Mouse (Mus musculus) intestine, embryonic 15.5 days (tissue): Measurements from ENCODE around the gene Pde4b. TPM values are rescaled to one million over a fixed set of nuclear protein-coding genes. Genes with fewer than 3 reads are reported as not detected.
"Not testable (repeated sequence)": the region's sequence is repeated elsewhere in the genome, so short reads cannot be mapped to it uniquely, and the experiment has no call there.

ENCODE experiments used
- ATAC-seq: fragments of 200-750 bp; cut with Nextera tagmentation; 2 replicates; pipeline ENCODE4 v1.8.0; 2017; ENCODE audit warnings: moderate TSS enrichment, moderate library complexity
- H3K27ac ChIP-seq: fragments of 300-500 bp; sonication (generic); 2 replicates; pipeline ENCODE4 v1.5.1; 2015; ENCODE audit warnings: mild to moderate bottlenecking, inconsistent platforms
- H3K27me3 ChIP-seq: fragments of 300-500 bp; sonication (generic); replicated peaks from 2 replicates; pipeline ENCODE4 v1.6.1; 2015; ENCODE audit warnings: inconsistent platforms
- H3K36me3 ChIP-seq: fragments of 300-500 bp; sonication (generic); 2 replicates; pipeline ENCODE4 v1.6.1; 2015; ENCODE audit warnings: inconsistent platforms
- H3K4me1 ChIP-seq: fragments of 300-500 bp; sonication (generic); replicated peaks from 2 replicates; pipeline ENCODE4 v1.6.1; 2015; ENCODE audit warnings: inconsistent platforms
- H3K4me2 ChIP-seq: fragments of 300-500 bp; sonication (generic); replicated peaks from 2 replicates; pipeline ENCODE4 v1.6.1; 2015; ENCODE audit warnings: mild to moderate bottlenecking, inconsistent platforms
- H3K4me3 ChIP-seq: fragments of 300-500 bp; sonication (generic); replicated peaks from 2 replicates; pipeline ENCODE4 v1.5.1; 2015; ENCODE audit warnings: inconsistent platforms
- H3K9ac ChIP-seq: fragments of 300-500 bp; sonication (generic); 2 replicates; pipeline ENCODE4 v1.6.1; 2015; ENCODE audit warnings: inconsistent platforms
- H3K9me3 ChIP-seq: fragments of 300-500 bp; sonication (generic); 2 replicates; pipeline ENCODE4 v1.6.1; 2016; ENCODE audit warnings: inconsistent platforms
- WGBS: fragments of 180-500 bp; shearing (Covaris S2); methylation state at CpG from one replicate; pipeline ENCODE4 v1.1.7; 2015; 5-methylcytosine and 5-hydroxymethylcytosine counted together
- polyA plus RNA-seq: library from polyadenylated mRNA; unstranded; fragments of >200 nt; fragmentation: Nextera tagmentation; extraction: Ambion mirVana; gene quantifications from 2 replicates; pipeline ENCODE4 v1.2.1, GENCODE M21; 2015

Gene Pde4b
- polyA plus RNA-seq, 1 experiment from 2014 or later = 13.4 TPM

DNA sequence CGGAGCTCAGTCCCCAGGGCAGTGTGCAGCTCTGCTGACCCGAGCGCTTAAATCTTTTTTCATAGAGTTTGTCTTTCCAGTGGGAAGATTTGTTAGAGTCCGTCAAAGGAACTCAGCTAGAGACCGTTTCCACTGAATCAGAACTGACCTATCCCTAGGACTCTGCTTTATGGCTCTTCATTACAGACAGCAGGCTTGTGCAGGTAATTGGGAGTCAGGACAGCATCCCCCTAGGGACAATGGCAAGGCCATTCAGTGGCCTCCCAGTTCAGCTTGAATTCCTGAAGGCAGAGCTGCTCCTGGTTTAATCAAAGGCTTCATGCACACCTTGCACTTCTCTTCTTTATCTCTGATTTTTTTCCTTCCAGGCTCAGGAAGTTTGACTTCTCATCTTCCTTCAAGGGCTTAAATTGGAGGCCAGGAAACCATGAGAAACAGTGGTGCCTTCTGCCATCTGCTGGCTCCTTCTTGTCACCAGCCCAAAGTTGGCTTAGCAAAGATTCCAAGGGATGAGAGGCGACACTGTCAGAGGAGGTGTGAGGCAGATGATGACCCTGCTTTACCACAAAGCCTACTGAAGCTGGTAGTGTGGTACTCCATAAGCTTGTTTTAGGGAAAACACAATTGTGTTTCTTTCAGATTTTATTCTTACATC, 393.6 kb downstream of the Pde4b start:
- Histone ChIP-seq H3K4me3 (no peak overlapping the region), H3K4me2 (no peak overlapping the region), H3K9ac (no peak overlapping the region), H3K27me3 (no peaks in the 10 kb centered on the region), H3K36me3 (no peaks in the 10 kb centered on the region), H3K27ac (no peak overlapping the region), H3K4me1 (no peaks in the 10 kb centered on the region), H3K9me3 (no peaks in the 10 kb centered on the region)
- no peak for ATAC-seq
- WGBS = 69% methylated on average over 6 of the region's 6 CpGs

DNA sequence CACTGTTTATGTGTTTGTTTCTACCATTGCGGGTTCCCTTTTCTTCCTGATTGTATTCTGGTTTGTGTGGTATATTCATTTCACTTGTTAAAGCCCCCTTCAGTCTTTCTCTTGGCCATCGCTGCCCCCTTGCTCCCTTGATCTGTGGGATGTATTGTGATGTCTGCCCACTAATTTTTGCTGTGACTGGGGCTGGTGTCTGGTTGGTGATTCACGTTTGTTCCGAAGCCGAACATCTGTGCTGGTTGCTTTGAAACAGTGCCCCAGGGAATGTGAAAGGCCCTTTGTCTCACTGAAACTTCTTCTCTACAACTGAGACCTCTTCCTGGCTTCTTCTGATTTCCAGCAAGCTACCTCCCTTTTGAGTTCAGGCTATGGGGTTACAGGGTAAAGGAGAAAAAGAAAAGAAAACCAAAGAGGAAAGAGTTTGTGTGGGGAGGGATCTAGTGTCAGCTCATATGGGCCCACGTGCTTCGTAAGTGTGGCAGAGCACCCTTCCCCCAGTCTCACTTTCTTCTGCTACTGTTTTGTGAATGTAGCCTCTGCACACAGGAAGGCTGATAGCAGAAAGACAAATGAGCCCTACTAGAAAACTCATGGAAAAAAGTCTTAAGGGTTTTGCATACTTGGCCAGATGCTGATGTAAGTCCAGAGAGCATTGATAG, 396.1 kb downstream of the Pde4b start:
- H3K27me3 ChIP-seq = no peaks in the 10 kb centered on the region
- WGBS = 60% methylated on average over 7 of the region's 7 CpGs

DNA sequence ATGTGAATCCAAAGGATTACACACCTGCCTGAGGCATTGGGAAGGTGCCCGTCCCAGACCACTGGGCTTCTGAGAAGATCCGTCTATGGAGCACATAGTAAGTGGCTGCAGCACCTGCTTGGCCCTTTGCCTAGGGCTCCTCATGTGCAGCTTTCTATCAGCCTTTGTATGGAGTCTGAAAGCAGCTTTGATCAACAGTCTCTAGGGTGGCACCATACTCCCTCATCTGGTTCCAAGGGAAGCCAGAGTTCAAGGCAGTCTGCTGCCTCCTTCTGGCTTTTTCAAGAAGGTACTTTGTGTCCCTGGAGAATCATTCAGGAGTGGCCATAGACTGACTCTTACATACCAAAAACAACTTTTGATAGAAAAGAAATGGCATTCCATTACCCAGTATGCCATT, 397.4 kb downstream of the Pde4b start:
- H3K9ac ChIP-seq = no peak overlapping the region
- no peaks in the 10 kb centered on the region for H3K36me3 ChIP-seq
- H3K4me3 ChIP-seq = no peak overlapping the region
- no peaks in the 10 kb centered on the region for H3K27me3 ChIP-seq
- H3K9me3 ChIP-seq = no peaks in the 10 kb centered on the region
- 85% methylated on average over 2 of the region's 2 CpGs for WGBS
- no peak overlapping the region for H3K4me2 ChIP-seq
- no peaks in the 10 kb centered on the region for H3K4me1 ChIP-seq
- H3K27ac ChIP-seq = no peak overlapping the region
- ATAC-seq = no peak

More for the DNA sequence above, 396.1 kb downstream of the Pde4b start:
- Histone ChIP-seq H3K4me3 (no peak overlapping the region), H3K27ac (no peak overlapping the region), H3K4me2 (no peak overlapping the region), H3K9ac (no peak overlapping the region), H3K9me3 (no peaks in the 10 kb centered on the region), H3K36me3 (no peaks in the 10 kb centered on the region), H3K4me1 (no peaks in the 10 kb centered on the region)
- no peak for ATAC-seq

DNA sequence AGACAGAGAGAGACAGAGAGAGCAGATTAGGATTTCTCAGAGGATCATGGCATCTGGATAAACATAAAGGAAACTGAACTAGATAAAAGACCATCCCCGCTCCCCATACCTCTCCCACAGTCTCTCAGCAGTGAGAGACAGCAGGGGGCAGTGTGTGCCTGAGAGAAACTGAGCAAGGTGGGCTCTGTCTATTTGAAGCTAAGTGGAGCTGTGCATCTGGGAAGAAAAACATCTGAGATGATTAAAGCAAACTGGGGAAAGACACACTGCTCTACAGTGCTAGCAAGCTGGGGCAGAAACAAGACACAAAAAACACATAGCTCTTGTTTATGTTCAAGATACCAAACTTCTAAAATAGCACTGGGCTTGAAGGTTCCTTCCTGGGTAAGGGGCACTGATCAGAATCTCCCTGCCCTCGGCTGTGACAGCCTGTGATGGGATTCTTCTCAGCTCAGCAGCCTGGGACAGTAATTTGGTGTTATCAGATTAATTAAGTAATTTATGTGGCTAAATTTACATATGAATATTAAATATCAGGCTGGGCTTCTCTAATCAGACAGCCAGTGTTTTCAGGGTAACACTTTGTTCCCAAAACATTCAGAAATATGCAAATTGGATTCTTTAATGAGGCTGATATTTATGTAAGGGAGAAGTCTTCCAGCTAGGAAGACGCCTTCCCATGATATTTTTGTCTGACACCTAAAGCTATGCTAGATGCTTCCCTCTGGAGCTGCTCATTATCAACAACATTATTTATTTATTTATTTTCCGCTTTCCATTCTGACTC, 399.0 kb downstream of the Pde4b start:
- Histone ChIP-seq H3K4me3 (no peak overlapping the region), H3K4me1 (no peaks in the 10 kb centered on the region), H3K4me2 (no peak overlapping the region), H3K27ac (no peak overlapping the region), H3K27me3 (no peaks in the 10 kb centered on the region), H3K9ac (no peak overlapping the region), H3K36me3 (no peaks in the 10 kb centered on the region), H3K9me3 (no peaks in the 10 kb centered on the region)
- WGBS = 58% methylated on average over 4 of the region's 4 CpGs
- no peak for ATAC-seq

DNA sequence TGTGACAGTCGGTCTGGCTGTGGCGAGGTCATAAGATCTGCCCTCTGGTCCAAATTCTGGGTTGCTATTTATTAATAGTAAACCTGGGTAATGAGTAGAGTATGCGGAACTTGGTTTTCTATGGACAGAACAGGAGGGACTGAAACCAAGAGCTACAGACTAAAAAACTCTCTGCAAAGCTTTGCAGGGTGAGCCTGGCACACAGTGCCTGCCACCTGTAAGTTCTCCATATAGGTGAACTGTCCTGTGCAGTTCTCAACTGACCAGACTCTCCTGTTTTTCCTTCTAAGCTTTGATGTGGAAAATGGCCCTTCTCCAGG, 399.5 kb downstream of the Pde4b start:
- Histone ChIP-seq H3K27ac (no peak overlapping the region), H3K4me1 (no peaks in the 10 kb centered on the region), H3K9ac (no peak overlapping the region), H3K9me3 (no peaks in the 10 kb centered on the region), H3K36me3 (no peaks in the 10 kb centered on the region), H3K27me3 (no peaks in the 10 kb centered on the region), H3K4me2 (no peak overlapping the region), H3K4me3 (no peak overlapping the region)
- WGBS = 77% methylated on average over 3 of the region's 3 CpGs
- no peak for ATAC-seq

DNA sequence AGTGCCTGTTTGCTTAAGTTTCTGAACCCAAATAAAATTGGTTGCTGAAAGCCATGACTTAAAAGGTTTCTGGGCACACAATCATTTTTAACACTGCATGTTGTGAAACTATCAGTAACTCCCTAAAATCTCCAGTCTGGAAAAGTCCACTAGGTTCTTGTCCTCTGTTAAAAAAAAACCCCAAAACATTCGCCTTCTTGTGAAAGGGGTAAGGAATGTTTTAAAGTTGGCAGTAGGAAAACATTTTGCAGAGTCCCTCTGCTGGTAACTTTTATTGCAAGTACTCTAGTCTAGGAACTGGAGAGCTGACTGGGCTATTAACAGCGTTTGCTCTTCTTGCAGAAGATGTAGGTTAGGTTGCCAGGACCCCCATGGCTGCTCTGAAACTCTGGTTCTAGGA, 400.7 kb downstream of the Pde4b start:
- H3K27me3 ChIP-seq = no peaks in the 10 kb centered on the region
- no peak overlapping the region for H3K9ac ChIP-seq
- H3K4me1 ChIP-seq = no peaks in the 10 kb centered on the region
- H3K27ac ChIP-seq = no peak overlapping the region
- no peaks in the 10 kb centered on the region for H3K36me3 ChIP-seq
- no peak for ATAC-seq
- H3K9me3 ChIP-seq = no peaks in the 10 kb centered on the region
- H3K4me3 ChIP-seq = no peak overlapping the region
- WGBS = 19% methylated on average over 2 of the region's 2 CpGs
- H3K4me2 ChIP-seq = no peak overlapping the region

DNA sequence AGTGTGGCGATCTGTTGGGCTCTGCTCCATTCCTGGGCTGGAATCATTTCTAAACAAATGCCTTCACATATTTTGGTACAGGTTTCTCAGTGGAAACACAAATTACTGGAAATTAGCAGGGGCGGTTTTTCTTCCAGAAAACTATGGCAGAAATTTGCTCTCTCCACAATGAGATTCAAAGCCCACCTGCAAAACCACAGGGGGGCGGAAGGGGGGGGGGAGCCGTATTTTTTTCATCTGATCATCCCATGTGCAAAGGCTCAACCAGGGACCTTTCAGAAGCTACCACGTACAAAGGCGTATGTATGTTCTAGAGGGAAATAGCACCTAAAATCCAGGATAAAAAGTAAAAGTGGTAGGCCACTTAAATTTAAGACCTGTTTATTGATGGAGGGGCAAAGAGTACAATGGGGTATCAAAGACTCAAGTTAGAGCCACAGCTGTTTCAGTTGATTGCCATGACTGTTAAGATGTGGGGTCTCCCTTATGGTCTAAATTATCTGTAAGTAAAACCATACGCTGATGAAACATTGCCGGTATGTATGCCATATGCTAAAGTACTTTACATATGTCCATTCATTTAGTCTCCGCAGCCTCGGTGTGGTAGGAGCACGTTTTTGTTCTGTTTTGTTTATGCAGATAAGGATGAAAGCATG, 404.3 kb downstream of the Pde4b start:
- no peak for ATAC-seq
- H3K4me2 ChIP-seq = no peak overlapping the region
- H3K9ac ChIP-seq = no peak overlapping the region
- no peak overlapping the region for H3K4me3 ChIP-seq
- no peaks in the 10 kb centered on the region for H3K36me3 ChIP-seq
- H3K9me3 ChIP-seq = no peaks in the 10 kb centered on the region
- WGBS = 81% methylated on average over 11 of the region's 11 CpGs
- no peak overlapping the region for H3K27ac ChIP-seq
- H3K4me1 ChIP-seq = no peaks in the 10 kb centered on the region
- no peaks in the 10 kb centered on the region for H3K27me3 ChIP-seq

DNA sequence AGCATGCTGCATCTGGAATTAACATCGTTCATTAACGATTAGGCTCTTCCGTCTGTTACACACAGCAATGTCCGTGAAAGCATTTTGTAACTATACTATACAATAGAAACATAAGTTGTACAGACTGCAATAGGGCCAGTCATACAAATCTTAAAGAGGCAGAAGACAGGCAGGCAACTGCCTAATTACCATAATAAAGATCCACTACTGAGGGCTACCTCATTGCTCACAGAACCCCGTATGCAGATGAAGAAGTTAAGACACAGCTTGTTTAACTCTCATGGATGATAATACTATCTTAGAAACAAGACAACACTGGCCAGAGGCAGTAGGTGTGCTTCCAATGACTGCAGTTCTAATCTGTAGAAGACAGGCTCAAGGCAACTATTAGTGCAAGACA, 405.6 kb downstream of the Pde4b start:
- H3K27me3 ChIP-seq = no peaks in the 10 kb centered on the region
- H3K36me3 ChIP-seq = no peaks in the 10 kb centered on the region
- H3K27ac ChIP-seq = no peak overlapping the region
- H3K4me2 ChIP-seq = no peak overlapping the region
- H3K4me3 ChIP-seq = no peak overlapping the region
- no peaks in the 10 kb centered on the region for H3K9me3 ChIP-seq
- H3K9ac ChIP-seq = no peak overlapping the region
- 92% methylated on average over 5 of the region's 5 CpGs for WGBS
- no peak for ATAC-seq
- no peaks in the 10 kb centered on the region for H3K4me1 ChIP-seq

DNA sequence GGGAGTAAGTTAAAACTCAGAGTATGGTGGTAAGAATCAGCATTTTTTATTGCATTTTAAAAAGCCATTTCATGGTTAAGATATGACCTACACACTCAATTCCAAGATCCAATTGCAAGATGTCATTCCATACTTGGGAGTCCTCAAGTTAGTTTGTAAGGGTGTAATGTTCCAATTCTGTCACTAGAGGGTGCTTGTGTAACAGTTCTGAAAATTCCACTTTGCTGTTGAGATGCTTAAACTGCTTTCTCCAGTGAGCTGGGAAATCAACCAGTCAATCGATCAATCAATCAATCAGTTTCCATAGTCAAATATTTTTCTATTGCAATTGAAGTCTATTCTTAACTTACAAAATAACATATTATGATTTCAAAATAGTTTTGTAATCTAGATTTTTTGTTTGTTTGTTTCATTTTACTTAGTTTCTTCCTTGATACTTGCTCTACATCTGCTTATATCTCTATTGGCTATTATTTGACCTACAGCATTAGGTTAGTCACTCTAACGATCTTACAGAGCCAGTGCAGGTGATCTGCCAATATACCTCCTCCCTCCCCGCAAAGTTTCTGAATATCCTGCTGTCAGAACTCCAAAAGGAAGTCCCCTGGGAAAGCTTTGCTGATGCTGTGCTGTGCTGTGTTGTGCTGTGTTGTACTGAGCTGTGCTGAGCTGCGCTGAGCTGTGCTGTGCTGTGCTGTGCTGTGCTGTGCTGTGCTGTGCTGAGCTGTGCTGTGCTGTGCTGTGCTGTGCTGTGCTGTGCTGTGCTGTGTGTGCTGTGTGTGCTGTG, 406.2 kb downstream of the Pde4b start:
- H3K27ac ChIP-seq = no peak overlapping the region
- no peaks in the 10 kb centered on the region for H3K4me1 ChIP-seq
- H3K9ac ChIP-seq = no peak overlapping the region
- no peaks in the 10 kb centered on the region for H3K36me3 ChIP-seq
- no peaks in the 10 kb centered on the region for H3K27me3 ChIP-seq
- 50% methylated on average over 4 of the region's 4 CpGs for WGBS
- ATAC-seq = no peak
- H3K4me3 ChIP-seq = no peak overlapping the region
- H3K9me3 ChIP-seq = no peaks in the 10 kb centered on the region
- no peak overlapping the region for H3K4me2 ChIP-seq

DNA sequence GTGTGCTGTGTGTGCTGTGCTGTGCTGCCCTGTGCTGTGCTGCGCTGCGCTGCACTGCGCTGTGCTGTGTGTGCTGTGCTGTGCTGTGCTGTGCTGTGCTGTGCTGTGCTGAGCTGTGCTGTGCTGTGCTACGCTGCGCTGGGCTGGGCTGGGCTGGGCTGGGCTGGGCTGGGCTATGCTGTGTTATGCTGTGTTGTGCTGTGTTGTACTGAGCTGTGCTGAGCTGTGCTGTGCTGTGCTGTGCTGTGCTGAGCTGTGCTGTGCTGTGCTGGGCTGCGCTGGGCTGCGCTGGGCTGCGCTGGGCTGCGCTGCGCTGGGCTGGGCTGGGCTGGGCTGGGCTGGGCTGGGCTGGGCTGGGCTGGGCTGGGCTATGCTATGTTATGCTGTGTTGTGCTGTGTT, 406.9 kb downstream of the Pde4b start:
- H3K9me3 ChIP-seq, H3K27me3 ChIP-seq, H3K9ac ChIP-seq, H3K27ac ChIP-seq, H3K4me1 ChIP-seq, H3K36me3 ChIP-seq, H3K4me2 ChIP-seq, H3K4me3 ChIP-seq: not testable (repeated sequence)
- WGBS = 83% methylated on average over 7 of the region's 10 CpGs
- peak; percentile 68; the same call in 1 of the 2 replicates for ATAC-seq

DNA sequence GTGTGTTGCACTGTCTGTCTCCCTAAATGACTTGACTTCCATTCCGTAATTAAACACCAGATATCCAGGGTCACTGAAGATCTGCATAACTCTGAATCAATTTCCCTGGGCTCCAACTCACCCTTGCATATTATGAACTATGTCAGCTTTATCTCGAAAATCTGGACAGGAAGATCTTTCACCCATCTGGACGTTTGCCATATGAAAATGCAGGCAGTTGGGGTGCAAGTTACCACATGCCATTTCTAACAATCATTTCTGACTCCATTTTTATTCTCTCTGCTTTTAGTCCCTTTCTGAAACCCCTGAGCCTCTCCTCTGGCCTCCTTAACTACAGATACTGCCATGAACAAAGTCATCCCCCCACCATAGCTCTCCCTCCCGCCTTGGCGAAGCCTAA, 407.7 kb downstream of the Pde4b start:
- H3K36me3 ChIP-seq = no peaks in the 10 kb centered on the region
- H3K4me1 ChIP-seq = no peaks in the 10 kb centered on the region
- WGBS = 69% methylated on average over 5 of the region's 5 CpGs
- H3K27ac ChIP-seq = no peak overlapping the region
- no peaks in the 10 kb centered on the region for H3K27me3 ChIP-seq
- no peaks in the 10 kb centered on the region for H3K9me3 ChIP-seq
- no peak overlapping the region for H3K4me2 ChIP-seq
- no peak for ATAC-seq
- no peak overlapping the region for H3K9ac ChIP-seq
- H3K4me3 ChIP-seq = no peak overlapping the region

DNA sequence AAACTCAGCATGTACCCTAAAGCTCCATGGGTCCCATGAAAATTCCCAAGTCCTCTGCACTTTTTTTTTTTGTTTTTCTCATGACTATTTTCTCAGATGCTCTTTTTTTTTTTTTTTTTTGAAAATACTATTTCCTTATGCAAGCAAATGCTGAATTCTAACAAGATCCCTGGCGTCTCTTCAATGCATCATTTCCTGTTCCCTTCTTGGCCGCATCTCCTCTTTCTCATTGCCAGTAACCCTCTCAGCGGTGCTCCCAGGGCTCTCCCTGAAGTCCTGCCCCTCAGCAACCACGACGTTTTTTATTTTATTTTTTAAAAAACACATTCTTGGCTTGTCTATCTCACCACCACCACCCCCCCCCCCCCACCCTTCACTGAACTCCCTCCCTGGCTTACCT, 408.1 kb downstream of the Pde4b start:
- ATAC-seq = no peak
- H3K4me2 ChIP-seq = no peak overlapping the region
- H3K27ac ChIP-seq = no peak overlapping the region
- no peaks in the 10 kb centered on the region for H3K4me1 ChIP-seq
- no peak overlapping the region for H3K9ac ChIP-seq
- no peaks in the 10 kb centered on the region for H3K9me3 ChIP-seq
- H3K4me3 ChIP-seq = no peak overlapping the region
- 55% methylated on average over 5 of the region's 5 CpGs for WGBS
- no peaks in the 10 kb centered on the region for H3K27me3 ChIP-seq
- H3K36me3 ChIP-seq = no peaks in the 10 kb centered on the region
